Mouse (Mus musculus): ENCODE measurements at regions not wholly inside any gene's neighbourhood (a gene's known extent, or its start where the extent isn't known, plus 50 kb on each side); places are given as distances from the start of the nearest gene placed in this dataset.

DNA sequence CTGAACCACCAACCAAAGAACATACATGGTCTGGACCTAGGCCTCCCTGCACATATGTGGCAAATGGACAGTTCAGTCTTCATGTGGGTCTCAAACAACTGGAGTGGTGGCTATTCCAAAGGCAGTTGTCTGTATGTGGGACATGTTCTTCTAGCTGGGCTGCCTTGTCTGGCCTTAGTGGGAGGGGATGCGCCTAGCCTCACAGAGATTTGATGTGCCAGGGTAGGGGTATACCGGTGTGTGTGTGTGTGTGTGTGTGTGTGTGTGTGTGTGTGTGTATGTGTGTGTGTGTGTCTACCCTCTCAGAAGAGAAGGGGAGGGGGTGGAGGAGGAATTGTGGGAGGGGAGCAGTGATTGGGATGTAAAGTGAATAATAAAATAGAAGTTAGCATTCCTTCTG, 344.0 kb downstream of the Dhx35 start:
- DNase-seq (ENCODE audit: low spot score in 2 of 2): no peak

DNA sequence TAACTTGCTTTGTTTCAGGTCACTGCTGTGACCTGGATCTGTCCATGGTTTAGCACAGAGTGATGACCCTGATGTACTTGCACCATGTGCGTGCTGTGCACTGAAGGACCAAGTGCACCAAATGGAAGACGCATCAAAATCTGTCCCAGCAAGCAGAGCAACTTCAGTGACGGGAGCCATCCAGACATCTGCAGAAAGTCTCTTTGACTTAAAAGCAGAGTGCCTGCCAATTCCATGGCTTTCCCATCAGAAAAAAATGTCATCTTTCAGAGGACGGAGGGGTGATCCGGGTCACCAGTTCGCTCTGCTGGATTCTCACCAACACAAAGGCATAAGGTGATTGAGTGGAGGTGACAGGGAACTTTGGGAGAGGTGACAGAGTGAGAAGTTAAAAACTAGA, 351.4 kb downstream of the Dhx35 start:
- DNase-seq (ENCODE audit: low spot score in 2 of 2): no peak

DNA sequence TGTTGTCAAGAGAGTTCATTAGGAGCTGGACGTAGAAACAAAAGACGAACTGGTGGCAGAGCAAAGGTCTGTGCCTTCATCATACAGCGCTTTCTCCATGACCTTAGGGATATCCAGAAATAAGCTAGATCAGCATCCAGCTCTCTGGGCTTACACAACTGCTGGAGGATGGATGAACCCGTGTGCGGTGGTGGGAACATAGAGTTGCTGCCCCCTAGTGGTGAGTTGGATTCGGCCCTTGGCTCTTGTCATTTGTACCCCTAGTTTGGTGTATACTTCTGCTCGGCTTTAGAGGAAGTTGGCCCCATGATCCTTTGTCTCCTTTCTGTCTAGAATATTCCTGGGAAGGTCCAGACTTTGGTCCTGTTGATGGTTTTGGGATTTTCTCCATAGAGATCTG, 369.4 kb downstream of the Dhx35 start:
- DNase-seq (ENCODE audit: low spot score in 2 of 2): peak; percentile 3 to 47

DNA sequence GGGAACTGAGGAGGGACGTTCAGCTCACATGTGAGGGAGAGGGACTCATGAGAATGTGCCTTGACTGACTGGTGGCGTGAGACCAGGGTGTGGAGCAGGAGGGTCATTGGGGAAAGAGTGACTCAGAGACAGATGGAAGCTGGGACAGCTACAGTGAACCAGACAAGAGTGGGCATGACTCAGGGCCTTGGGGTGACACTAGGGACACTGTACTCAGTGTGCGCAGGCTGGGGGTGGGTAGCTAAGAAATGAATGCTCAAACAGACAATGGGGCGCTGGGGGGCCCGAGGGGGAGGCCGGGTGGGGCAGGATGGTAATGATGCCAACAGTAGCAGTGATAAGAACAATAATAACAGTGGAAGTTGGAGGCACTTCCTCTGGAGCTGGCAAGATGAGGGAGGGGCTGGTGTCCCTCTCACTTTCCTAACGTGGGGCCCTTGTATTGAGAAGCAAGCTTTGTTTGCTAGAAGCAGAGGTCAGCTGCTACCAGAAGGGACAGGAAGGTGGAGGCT, 374.0 kb downstream of the Dhx35 start:
- DNase-seq (ENCODE audit: low spot score in 2 of 2): peak; percentile 19 to 20

DNA sequence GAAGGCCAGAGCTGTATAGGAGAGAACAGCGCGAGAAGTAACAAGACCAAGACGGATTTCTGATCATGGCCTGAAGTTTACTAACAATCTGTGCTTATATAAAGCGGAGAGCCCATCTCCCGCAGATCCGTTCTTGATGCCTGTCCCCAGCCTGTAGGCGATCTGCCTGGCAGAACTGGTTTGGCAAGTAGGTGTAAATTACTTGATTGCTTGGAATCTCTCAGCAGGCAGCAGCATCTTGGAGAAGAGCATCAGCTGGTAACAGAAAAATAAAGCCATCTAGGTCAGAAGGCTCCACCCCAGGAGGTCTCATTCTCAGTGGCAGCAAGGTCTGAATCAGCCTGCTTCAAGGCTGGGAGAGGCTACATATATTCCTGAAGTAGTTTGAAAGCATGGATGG, 401.5 kb downstream of the Dhx35 start:
- no peak for DNase-seq (ENCODE audit: low spot score in 2 of 2)

GRCm38 (mm10) chr2:159232266-159232665, 437.7 kb downstream of the Dhx35 start:
- no peak for DNase-seq (ENCODE audit: low spot score in 2 of 2)

DNA sequence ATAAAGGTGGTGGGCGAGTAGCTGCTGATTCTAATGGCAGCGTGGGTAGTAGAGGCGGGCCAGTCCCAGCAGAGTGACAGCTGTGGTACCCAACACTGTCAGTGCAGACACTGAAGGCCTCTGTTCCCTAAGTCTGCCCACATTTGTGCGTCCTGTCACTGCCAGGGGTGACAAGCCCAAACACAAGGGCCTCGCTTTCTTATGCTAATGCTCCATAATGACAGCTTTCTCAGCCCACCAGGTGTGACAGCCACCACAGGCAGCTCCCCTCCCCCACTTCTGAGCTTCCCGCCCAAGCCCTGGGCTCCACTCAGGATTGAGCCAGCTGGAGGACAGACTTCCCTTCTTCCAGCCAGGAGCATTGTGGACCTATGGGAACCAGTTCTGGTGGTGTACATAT, 440.4 kb downstream of the Dhx35 start:
- DNase-seq (ENCODE audit: low spot score in 2 of 2): no peak

- no peak for DNase-seq (ENCODE audit: low spot score in 2 of 2)
Measured at GRCm38 (mm10) chr2:159250065-159250464, 455.5 kb downstream of the Dhx35 start.

DNA sequence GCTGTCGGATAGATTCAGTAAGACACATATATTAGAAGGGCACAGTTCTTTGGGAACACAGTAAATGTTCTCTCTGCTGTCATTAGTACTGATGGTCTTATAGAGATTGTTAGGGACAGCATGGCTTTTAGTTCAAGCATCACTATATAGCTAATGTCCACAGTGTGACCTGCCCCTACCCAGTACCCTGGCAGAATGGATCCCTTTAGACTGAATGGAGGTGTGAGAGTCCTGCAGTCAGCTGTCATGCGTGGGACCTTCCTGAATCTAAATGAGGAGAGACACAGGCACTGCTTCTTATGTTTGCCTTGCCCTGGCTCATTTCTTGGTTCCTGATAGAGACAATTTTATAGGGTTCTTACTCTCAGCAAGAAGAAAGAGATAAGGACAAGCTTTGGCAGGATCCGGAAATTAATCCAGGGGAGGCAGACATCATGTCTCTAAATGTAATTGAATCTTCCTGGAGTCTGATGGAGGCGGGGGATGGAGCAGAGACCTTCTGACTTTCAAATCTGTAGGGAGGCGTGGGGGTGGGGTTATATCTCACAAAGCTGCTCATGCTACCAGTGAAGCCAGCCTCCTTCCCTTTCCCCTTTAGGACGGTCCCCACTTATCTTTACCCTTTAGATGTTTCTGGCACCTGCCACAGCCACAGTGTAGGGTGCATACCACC, 456.5 kb downstream of the Dhx35 start:
- no peak for DNase-seq (ENCODE audit: low spot score in 2 of 2)

DNA sequence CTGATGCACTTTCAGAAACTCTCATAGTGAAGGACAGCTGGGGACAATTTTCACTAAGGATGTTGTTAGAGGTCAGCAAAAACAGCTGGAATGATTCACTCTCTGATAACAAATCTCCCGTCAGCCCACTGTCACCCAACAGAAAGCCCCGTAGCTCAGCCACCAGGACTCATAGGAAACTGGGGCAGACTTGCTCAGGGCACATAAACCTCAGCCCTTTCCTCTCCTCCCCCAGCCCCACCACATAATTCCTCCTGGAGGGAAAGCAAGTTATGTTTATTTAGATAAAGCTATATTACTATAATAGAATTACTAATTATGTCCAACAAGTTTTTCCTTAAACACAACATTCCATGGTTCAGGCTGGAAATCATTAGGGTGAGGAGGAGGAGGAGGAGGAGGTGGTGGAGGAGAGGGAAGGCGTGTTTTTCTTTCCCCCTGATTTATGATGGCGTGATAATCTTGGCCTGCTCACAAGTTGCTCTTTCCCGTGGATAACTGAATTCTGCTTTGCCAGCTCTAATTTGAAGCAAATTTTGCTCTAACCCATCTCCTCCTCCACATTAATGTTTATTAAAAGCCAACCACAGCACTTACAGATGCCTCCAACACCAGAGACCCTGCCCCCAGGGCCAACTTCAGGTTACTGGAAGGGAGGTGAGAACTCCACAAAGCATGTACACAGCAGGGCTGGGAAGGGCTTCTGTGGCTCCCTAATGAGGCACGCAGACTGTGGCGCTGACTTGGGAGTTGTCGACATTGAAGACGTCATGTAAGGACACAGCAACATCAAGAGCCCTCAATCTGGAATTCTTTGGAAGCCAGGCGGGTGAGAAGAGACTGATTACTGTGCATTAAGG, 475.8 kb downstream of the Dhx35 start:
- DNase-seq (ENCODE audit: low spot score in 2 of 2): no peak

- no peak for DNase-seq (ENCODE audit: low spot score in 2 of 2)
Measured at GRCm38 (mm10) chr2:159278896-159279295, 484.3 kb downstream of the Dhx35 start.

GRCm38 (mm10) chr2:159281558-159282320, 487.1 kb downstream of the Dhx35 start:
- no peak for DNase-seq (ENCODE audit: low spot score in 2 of 2)

DNA sequence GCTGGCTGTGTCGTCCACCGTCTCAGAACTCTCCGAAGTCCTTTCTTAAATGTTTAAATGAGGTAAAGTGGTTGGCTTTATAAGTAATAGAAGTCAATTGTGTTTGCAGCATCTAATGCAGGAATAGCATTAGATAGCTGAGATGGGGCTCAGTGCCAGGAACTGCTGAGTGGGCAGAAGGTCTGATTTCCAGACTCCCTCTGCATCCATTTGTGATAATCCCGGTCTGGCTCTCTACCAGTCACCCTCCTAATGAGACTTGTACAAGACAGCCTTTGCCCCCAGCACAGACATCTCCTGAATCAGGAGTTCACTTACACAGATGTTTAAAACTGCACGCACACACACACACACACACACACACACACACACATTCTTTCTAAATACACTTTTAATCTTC, 489.5 kb downstream of the Dhx35 start:
- no peak for DNase-seq (ENCODE audit: low spot score in 2 of 2)

- no peak for DNase-seq (ENCODE audit: low spot score in 2 of 2)
Measured at GRCm38 (mm10) chr2:159284525-159285189, 490.1 kb downstream of the Dhx35 start.

GRCm38 (mm10) chr2:159287996-159288563, 493.5 kb downstream of the Dhx35 start:
- DNase-seq (ENCODE audit: low spot score in 2 of 2): no peak

GRCm38 (mm10) chr2:159290081-159290480, 495.5 kb downstream of the Dhx35 start:
- DNase-seq (ENCODE audit: low spot score in 2 of 2): no peak

DNA sequence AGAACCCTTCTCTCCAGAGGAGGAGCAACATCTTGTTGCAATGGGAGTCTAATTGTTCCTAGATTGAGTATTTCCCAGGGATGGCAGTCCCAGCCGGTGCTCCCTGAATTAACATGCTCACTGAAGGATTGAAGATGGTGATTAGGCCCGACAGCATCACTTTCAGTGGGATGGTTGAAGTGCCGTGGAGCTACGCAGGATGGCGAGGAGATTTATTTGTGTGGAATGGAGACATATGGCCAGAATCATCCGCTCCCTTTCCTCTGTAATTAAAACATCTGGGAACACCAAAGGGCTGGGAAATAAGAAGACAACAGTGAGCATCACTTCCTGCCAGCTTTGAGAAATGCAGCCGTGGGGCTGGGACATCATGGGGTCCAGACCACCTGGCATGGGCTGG, 512.4 kb downstream of the Dhx35 start:
- DNase-seq (ENCODE audit: low spot score in 2 of 2): no peak

GRCm38 (mm10) chr2:159334711-159335110, 540.1 kb downstream of the Dhx35 start:
- DNase-seq (ENCODE audit: low spot score in 2 of 2): peak; percentile 12 to 14

- DNase-seq (ENCODE audit: low spot score in 2 of 2): no peak
Measured at GRCm38 (mm10) chr2:159336646-159337045, 542.0 kb downstream of the Dhx35 start.

DNA sequence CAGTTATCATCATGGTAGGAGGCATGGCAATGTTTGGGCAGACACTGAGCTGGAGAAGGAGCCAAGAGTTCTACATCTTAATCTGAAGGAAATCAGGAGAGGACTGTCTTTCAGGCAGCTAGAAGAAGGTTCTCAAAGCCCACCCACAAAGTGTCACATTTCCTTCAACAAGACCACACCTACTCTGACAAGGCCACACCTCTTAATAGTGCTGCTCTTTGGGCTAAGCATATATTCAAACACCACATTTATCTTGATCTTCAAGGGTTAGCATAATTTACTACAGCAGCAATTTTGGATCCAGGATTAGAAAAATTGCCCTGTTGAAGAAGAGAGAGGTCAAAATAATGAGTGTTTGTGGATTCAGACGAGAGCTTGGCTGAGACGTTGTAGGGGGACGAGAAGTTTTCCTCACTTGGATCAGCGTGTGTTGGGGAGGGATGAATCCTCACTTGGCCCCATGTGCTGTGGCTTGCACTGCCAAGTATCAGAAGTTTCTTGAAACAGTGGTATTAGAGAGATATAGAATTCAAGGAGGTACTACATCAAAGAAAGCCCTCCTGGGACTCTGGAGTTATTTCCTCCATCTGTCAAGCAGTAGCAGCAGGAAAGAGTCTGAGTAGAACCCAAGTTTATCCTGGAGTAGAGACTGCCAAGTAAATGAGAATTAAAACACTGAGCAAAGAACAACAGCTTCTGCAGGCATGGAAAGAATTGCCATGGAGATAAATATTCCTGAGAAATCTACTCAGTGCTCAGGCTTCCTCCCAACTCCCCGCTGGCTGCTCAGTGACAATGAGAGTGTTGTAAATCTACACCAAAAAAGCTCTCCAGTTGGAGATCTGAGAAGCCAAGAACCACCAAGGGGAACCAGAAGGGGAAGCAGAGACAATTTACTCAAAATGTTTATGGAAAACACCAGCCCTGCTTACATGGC, 549.3 kb downstream of the Dhx35 start:
- DNase-seq (ENCODE audit: low spot score in 2 of 2): peak; percentile 5 to 11
